Mouse (Mus musculus): ENCODE data around the gene Mfng.

The Mfng gene

GRCm38 (mm10) chr15:78787287-78787856 is 14.1 kb upstream of the Mfng start:
- no peak for DNase-seq (ENCODE audit: low read depth, low spot score)

GRCm38 (mm10) chr15:78786411-78786818 is 13.1 kb upstream of the Mfng start:
- no peak for DNase-seq (ENCODE audit: low read depth, low spot score)

- no peak for DNase-seq (ENCODE audit: low read depth, low spot score)
These were observed 12.7 kb upstream of the Mfng start for GRCm38 (mm10) chr15:78785961-78786360.

GRCm38 (mm10) chr15:78785258-78785657 is 12.0 kb upstream of the Mfng start:
- DNase-seq (ENCODE audit: low read depth, low spot score), result no peak

GRCm38 (mm10) chr15:78784520-78784919 is 11.2 kb upstream of the Mfng start:
- DNase-seq (ENCODE audit: low read depth, low spot score), result no peak

GRCm38 (mm10) chr15:78782348-78783103 is 9.3 kb upstream of the Mfng start:
- no peak for DNase-seq (ENCODE audit: low read depth, low spot score)

GRCm38 (mm10) chr15:78780908-78781307 is 7.6 kb upstream of the Mfng start:
- DNase-seq (ENCODE audit: low read depth, low spot score), result no peak

GRCm38 (mm10) chr15:78780359-78780758 is 7.1 kb upstream of the Mfng start:
- DNase-seq (ENCODE audit: low read depth, low spot score), result no peak

GRCm38 (mm10) chr15:78779690-78780089 is 6.4 kb upstream of the Mfng start:
- DNase-seq (ENCODE audit: low read depth, low spot score), result no peak

GRCm38 (mm10) chr15:78779253-78779652 is 6.0 kb upstream of the Mfng start:
- DNase-seq (ENCODE audit: low read depth, low spot score), result peak; percentile 40

- DNase-seq (ENCODE audit: low read depth, low spot score), result peak; percentile 58
These were observed 5.0 kb upstream of the Mfng start for GRCm38 (mm10) chr15:78778077-78778870.

- DNase-seq (ENCODE audit: low read depth, low spot score), result no peak
These were observed 419 bp downstream of the Mfng start for GRCm38 (mm10) chr15:78772856-78773255.

GRCm38 (mm10) chr15:78772368-78772763 is 909 bp downstream of the Mfng start:
- DNase-seq (ENCODE audit: low read depth, low spot score), result peak; percentile 60

- DNase-seq (ENCODE audit: low read depth, low spot score), result peak; percentile 57
These were observed 1.5 kb downstream of the Mfng start for GRCm38 (mm10) chr15:78771531-78772367.

GRCm38 (mm10) chr15:78770983-78771355 is 2.3 kb downstream of the Mfng start:
- no peak for DNase-seq (ENCODE audit: low read depth, low spot score)

GRCm38 (mm10) chr15:78770234-78770982 is 2.9 kb downstream of the Mfng start:
- no peak for DNase-seq (ENCODE audit: low read depth, low spot score)

- DNase-seq (ENCODE audit: low read depth, low spot score), result no peak
These were observed 4.2 kb downstream of the Mfng start for GRCm38 (mm10) chr15:78769064-78769463.

GRCm38 (mm10) chr15:78763704-78764103 is 9.6 kb downstream of the Mfng start:
- no peak for DNase-seq (ENCODE audit: low read depth, low spot score)

- DNase-seq (ENCODE audit: low read depth, low spot score), result no peak
These were observed 10.1 kb downstream of the Mfng start for GRCm38 (mm10) chr15:78763210-78763609.

GRCm38 (mm10) chr15:78761112-78761511 is 12.2 kb downstream of the Mfng start:
- no peak for DNase-seq (ENCODE audit: low read depth, low spot score)

- peak; percentile 87 for DNase-seq (ENCODE audit: low read depth, low spot score)
These were observed 15.1 kb downstream of the Mfng start for GRCm38 (mm10) chr15:78758132-78758531.
